Mouse (Mus musculus) megakaryocyte progenitor cell, adult 5-6 weeks (primary cell): ENCODE measurements around the gene Myo10. TPM values are rescaled to one million over a fixed set of nuclear protein-coding genes. Genes with fewer than 3 reads are reported as not detected.

Experiments
- ATAC-seq: replicated peaks from 2 replicates; pipeline ENCODE4 v1.8.0; 2016; ENCODE audit warnings: mild to moderate bottlenecking, moderate TSS enrichment, inconsistent platforms; ENCODE audit not compliant: poor library complexity
- total RNA-seq, 2 experiments: library from RNA; stranded (forward) in 1 of 2; stranded (reverse) in 1 of 2; fragments of 157-497, 149-512 nt in 1 of 2; fragments of 200-1000 nt in 1 of 2; gene quantifications; 2 replicates each; pipeline versions ENCODE4 v1.2.3 to v1.2.4; 2015 to 2017

The Myo10 gene
- total RNA-seq, 2 experiments from 2014 or later: 2.9 to 3.8 TPM

- ATAC-seq: peak; percentile 23
Measured at GRCm38 (mm10) chr15:25609253-25609652, 13.1 kb upstream of the Myo10 start.

- ATAC-seq: no peak
Measured at GRCm38 (mm10) chr15:25611178-25611577, 11.1 kb upstream of the Myo10 start.

GRCm38 (mm10) chr15:25620560-25620959, 1.8 kb upstream of the Myo10 start:
- no peak for ATAC-seq

GRCm38 (mm10) chr15:25621351-25622199, 750 bp upstream of the Myo10 start:
- no peak for ATAC-seq

GRCm38 (mm10) chr15:25622867-25623471, 644 bp downstream of the Myo10 start:
- peak; percentile 4 for ATAC-seq

- ATAC-seq: no peak
Measured at GRCm38 (mm10) chr15:25623556-25624180, 1.3 kb downstream of the Myo10 start.

- peak; percentile 43 for ATAC-seq
Measured at GRCm38 (mm10) chr15:25624263-25624662, 1.9 kb downstream of the Myo10 start.

- ATAC-seq: no peak
Measured at GRCm38 (mm10) chr15:25625471-25625870, 3.1 kb downstream of the Myo10 start.

- ATAC-seq: no peak
Measured at GRCm38 (mm10) chr15:25627012-25627411, 4.7 kb downstream of the Myo10 start.

- ATAC-seq: no peak
Measured at GRCm38 (mm10) chr15:25628251-25628650, 5.9 kb downstream of the Myo10 start.

- ATAC-seq: no peak
Measured at GRCm38 (mm10) chr15:25630716-25631115, 8.4 kb downstream of the Myo10 start.

GRCm38 (mm10) chr15:25631332-25631731, 9.0 kb downstream of the Myo10 start:
- ATAC-seq: no peak

- no peak for ATAC-seq
Measured at GRCm38 (mm10) chr15:25632902-25633301, 10.6 kb downstream of the Myo10 start.

GRCm38 (mm10) chr15:25633674-25634340, 11.5 kb downstream of the Myo10 start:
- no peak for ATAC-seq

GRCm38 (mm10) chr15:25637727-25638126, 15.4 kb downstream of the Myo10 start:
- no peak for ATAC-seq

- ATAC-seq: no peak
Measured at GRCm38 (mm10) chr15:25639217-25639616, 16.9 kb downstream of the Myo10 start.

GRCm38 (mm10) chr15:25640840-25641752, 18.8 kb downstream of the Myo10 start:
- no peak for ATAC-seq

- no peak for ATAC-seq
Measured at GRCm38 (mm10) chr15:25642214-25643058, 20.1 kb downstream of the Myo10 start.

- no peak for ATAC-seq
Measured at GRCm38 (mm10) chr15:25645862-25646261, 23.5 kb downstream of the Myo10 start.
